Mouse (Mus musculus) hematopoietic stem cell, adult 5-6 weeks (primary cell): ENCODE results near the gene BC024063. TPM values are rescaled to one million over a fixed set of nuclear protein-coding genes. Genes with fewer than 3 reads are reported as not detected.
"Not testable (repeated sequence)": the region's sequence is repeated elsewhere in the genome, so short reads cannot be mapped to it uniquely, and the experiment has no call there.

Experiments
- ATAC-seq, 2 experiments: fragments of 125-278 bp in 1 of 2; replicated peaks in 1 of 2; 2 replicates each; pipeline ENCODE4 v1.8.0; 2016 to 2017; ENCODE audit warnings: inconsistent platforms in 2 of 2, mild to moderate bottlenecking in 2 of 2, moderate number of reproducible peaks in 2 of 2, low read depth in 1 of 2, moderate TSS enrichment in 1 of 2; ENCODE audit not compliant: low FRiP score in 2 of 2, poor library complexity in 2 of 2, severe bottlenecking in 2 of 2, insufficient read depth in 1 of 2, low TSS enrichment in 1 of 2
- total RNA-seq: library from RNA; stranded (forward); fragments of 172-1452, 232-1000 nt; gene quantifications from 2 replicates; pipeline ENCODE4 v1.2.3, GENCODE M21; 2017

Gene BC024063
- 1.0 TPM in 2 replicates for total RNA-seq

DNA sequence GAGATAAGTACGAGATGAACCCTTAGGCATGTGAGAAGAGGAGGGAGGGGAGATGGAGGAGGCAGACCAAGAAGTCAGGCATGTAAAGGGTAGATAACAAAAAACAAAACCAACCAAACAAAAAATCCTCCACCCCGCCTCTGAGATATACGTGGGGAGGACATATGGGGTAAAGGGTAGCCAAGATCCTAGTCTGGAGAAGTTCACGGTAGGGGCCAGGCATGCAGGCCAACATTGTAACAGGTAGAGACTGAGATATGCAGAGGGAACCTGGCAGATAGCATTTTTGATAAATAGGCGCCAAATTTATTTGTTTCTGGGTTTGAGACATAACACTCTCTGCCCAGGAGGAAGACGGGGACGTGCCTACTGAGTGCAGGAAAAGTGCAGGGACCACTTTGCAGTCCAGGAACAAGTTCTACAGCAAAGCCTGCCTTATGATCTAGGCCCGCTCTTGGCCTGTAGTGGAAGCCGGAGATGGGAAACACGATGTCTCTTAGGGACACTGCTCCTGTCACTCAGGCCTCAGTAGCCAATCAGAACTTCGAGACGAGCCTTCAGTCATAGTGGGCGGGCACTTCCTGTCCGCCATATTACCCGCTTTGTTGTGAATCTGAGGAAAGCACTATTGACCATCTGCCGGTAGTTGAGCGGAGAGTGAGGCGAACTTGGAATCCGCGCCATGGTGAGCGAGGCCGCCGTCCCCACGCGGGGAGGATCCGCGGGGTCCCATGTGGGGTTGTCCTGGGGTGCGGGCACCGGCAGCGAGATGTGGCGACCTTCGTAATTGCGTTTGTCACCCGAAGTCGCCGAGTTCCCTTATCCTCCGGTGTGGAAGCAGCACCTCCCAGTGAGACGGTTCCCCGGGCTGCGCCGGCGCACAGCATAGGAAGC is at the start of gene BC024063:
Gene BC024063 (plus strand): TSS at position 626 of the 894 bp plus-strand sequence.
- ATAC-seq = peak; percentile 74 to 75; a peak in 3 of 4 replicates

DNA sequence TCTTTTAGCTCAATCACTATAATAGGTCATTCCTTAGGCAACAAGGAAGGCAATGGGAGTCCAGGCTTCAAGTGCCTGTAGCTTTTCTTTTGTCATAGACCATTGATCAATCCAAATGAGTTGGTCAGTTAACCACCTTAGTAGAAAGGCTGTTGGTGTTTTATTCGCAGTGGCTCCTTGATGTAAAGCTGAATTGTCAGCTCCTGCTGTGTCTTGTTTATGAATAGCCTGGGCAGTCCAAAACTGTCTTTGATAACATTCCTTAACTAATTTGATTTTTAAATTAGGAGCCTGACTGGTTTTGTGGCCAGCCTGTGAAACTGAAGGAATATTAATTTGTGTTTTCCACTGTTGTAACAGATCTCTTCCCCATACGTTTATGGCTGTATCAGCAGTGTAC is 41.0 kb upstream of the BC024063 start:
- ATAC-seq = no peak

DNA sequence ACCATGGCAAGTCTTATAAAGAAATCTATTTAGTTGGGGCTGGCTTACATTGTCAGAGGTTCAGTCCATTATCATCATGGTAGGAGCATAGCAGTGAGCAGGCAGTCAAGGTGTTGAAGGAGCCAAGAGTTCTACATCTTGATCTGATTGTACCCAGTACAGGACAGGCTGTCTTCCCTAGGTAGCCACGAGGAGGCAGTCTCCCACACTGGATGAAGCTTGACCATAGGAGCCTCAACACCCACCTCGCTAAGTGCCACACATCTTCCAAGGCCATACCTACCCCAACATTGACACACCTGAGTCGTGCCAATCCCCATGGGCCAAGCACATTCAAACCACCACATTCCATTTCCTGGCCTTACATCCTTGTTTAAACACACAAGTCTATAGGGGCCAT is 36.5 kb upstream of the BC024063 start:
- ATAC-seq = no peak

DNA sequence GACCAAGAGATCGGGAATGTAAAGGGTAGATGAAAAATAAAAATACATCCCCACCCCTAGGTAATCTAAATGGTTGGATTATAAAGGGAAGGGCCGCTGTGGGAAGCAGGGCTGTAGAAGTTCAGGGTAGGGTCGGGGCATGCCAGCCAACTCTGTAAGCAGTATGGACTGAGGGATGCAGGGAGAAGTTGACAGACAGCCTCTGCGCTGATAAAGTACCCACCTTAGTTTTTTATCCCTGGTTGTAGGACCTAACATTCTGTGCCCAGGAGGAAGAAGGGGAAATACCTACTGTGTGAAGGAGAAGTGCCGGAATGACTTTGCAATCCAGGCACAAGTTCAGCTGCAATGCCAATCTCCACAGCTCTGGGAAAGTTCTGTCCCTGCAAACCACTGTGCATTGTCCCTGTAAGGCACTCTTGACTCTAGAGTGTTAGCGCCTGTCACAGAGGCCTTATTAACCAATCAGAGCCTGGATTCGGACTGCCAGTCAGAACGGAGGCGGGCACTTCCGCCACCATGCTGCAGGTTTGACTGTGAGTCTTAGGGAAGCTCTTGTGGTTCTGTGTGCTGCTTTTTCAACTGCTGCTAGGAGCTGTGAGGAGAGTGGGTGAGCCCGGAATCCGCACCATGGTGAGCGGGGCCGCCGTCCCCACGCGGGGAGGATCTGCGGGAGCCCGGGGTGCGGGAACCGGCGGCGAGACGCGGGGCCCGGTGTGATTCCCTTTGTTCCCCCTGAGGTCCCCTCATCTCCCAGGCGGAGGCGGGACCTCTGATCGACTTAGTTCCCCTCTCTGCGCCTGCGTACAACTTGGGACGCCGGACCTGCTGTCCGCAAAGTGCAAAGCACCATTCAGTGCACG is 35.3 kb upstream of the BC024063 start, which contains the start of gene Zfp873:
Gene Zfp873 (plus strand): TSS at position 527 of the 863 bp plus-strand sequence.
- ATAC-seq = peak; percentile 99 to 100

DNA sequence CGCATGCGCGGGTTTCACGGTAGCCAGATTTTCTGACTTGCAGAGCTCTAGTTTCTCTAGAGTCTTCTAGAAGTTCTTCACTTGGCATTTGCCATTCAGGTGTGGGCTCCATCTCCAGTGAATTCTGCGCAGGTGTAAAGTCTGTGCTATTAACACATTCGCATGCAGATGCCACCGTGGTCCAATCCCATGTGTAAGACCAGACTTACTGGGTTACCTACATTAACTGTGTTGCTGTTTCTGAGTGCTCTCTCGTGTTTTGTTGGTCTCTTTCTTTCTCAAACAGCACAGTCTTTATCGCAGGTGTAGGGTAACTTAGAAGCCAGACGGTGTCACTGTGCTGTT is 34.7 kb upstream of the BC024063 start:
- ATAC-seq = 0 out of 4 replicates have a peak, but pooled peaks have one; percentile 1 to 9

DNA sequence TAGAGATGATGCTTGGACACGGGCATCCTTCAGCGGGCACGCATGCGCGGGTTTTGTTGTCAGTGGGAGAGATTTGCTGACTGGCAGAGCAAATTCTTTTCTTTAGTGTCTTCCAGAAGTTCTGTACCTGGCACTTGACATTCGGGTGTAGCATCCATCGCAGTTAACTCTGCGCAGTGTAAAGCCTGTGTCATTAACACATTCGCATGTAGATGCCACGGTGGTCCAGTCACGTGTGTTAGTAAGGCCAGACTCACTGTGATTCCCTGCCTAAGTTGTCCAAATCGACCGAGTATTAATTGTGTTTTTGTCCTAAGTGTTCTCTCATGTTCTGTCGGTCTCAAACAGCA is 444 bp downstream of the BC024063 start:
- ATAC-seq = not testable (repeated sequence)

DNA sequence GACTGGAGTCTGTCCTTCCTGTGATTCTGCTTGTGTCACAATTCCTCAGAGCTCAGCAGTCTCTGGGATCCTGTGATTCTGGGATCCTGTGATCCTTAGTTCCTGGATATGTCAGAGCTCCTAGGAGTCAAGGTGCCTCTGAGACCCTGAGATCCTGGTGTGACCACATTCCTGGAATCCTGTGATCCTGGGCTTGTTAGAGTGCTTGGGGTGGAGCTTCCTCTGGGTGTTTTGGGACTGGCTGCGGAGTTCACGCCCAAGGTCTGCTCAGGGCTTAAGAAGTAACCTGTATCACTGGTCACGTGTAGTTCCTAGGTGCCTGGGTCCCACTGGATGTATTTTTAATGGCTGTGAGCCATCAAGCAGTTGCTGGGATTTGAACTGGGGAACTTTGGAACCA is 34.1 kb downstream of the BC024063 start:
- ATAC-seq = no peak

DNA sequence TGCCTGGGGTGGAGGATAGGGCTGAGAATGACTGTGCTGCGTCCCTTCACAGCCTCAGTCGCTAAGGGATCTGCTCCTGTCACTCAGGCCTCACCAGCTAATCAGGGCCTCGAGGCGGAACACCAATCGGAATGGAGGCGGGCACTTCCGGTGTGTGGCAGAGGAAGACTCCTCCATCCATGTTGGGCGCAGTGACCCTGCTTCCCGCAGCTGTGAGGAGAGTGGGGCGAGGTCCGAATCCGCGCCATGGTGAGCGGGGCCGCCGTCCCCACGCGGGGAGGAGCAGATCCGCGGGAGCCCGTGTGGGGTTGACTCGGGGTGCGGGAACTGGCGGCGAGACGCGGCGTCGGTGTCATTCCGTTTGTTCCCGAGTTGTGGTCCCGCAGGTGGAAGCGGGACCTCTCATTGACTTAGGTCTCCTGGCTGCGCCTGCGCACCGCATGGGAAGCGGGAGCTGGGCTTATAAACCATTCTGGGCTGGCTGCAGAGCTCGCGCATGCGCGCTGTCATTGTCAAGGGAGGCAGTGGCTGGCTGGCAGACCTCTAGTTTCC is 44.8 kb downstream of the BC024063 start, which contains the start of gene AU041133:
Gene AU041133 (plus strand): TSS at position 164 of the 552 bp plus-strand sequence.
- peak; percentile 99 to 100 for ATAC-seq

DNA sequence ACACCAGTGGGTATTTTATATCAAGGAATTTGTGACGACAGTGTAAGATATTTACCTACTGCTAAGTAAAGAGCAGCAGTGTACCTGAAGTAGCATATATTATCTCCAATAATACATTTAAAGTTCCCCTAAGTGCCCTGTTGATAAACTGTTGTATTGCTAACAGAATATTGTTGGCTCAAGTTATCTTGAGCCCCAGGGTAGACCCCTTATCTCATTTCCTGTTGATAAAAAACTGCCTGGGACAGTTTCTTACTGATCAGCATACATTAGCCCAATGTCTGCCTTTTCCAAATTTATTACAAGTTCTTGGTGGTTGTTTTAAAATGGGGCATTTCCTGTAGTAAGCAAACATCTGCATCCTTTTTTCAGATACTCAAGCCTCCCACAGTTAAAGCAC is 62.1 kb downstream of the BC024063 start:
- no peak for ATAC-seq

DNA sequence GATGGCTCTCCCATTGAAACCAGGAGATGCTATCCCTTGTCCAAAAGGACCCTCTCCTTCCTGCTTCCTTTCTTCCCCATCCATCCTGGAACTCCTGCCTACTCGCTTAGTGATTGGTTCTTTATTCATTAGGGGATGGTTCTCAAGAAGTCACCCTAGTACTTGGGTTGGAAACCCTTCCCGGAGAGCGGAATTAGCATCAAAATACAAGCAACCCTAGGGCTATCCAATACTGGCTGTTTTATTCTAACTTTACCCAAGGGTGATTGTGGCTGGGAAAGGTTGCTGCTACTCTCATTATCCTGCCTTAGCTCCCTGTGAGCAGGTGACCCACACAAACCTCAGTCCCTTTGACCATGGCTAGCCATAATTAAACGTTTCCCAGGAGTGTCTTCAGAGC is 64.4 kb downstream of the BC024063 start:
- no peak for ATAC-seq

Other genes starting within 250 kb of the BC024063 start
- gene Gm32687, start 219.4 kb upstream of the BC024063 start, total RNA-seq = 3.4 and 12.8 TPM in 2 replicates
- 0.94 and 1.7 TPM in 2 replicates for gene Zfp781, start 152.9 kb upstream of the BC024063 start, total RNA-seq
- 13.7 and 14.7 TPM in 2 replicates for gene Zfp873, start 35.2 kb upstream of the BC024063 start, total RNA-seq
- gene AU041133, start 44.7 kb downstream of the BC024063 start, total RNA-seq = 5.7 and 12.8 TPM in 2 replicates
- 5.7 and 8.6 TPM in 2 replicates for gene Zfp938, start 157.9 kb downstream of the BC024063 start, total RNA-seq
- not detected in 2 replicates for gene 4932415D10Rik, start 233.2 kb downstream of the BC024063 start, total RNA-seq